Mouse (Mus musculus) bone marrow, adult 2 months (tissue): ENCODE data around the gene Pomp.

ENCODE experiments used
- CTCF ChIP-seq: fragments of 200-500 bp; IDR thresholded peaks from 2 replicates; pipeline ENCODE4 v1.5.1; 2011; ENCODE audit warnings: low read length, control low read depth; ENCODE audit not compliant: control insufficient read depth, insufficient read depth
- POLR2A ChIP-seq: fragments of 200-500 bp; IDR thresholded peaks from 2 replicates; pipeline ENCODE4 v1.6.1; 2011; ENCODE audit warnings: low read depth, mild to moderate bottlenecking, control low read depth, low read length, borderline replicate concordance; ENCODE audit not compliant: control insufficient read depth

DNA sequence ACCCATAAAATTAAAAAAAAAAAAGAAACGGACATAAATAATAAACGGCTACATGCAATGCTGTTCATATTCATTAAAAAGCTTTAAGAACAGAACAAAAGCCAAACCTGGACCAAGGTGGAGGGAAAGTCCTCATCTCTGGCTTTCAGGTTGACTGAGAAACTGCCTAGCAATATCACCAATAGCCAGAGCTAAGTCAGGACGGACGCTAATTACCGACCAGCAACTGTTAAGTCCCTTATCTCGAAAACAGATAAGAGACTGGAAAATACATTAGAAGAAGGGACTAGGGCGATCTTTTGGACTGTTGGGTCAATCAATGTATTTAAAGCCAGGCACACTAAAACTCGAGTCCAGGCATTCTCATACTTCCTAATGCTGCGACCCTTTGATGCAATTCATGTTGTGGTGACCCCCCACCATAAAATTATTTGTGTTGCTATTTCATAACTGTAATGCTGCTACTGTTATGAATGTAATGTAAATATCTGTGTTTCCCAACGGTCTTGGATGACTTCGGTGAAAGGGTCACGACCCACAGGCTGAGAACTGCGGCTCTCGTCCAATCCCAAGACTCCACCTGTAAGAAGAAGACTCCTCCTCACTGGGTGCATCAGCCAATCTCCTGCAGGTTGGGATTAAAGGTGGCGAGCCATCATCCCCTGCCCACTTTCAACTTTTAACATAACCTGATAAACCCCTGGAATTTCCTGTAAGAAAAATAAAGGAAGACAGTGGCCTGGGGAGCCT lies 41.9 kb downstream of the Pomp start:
- TF ChIP-seq CTCF, result no peak
- no peak for TF ChIP-seq POLR2A
